Mouse (Mus musculus): ENCODE data around the gene Padi4. TPM values are rescaled to one million over a fixed set of nuclear protein-coding genes. Genes with fewer than 3 reads are reported as not detected.
A peak's percentile ranks its signal among the peaks of the same experiment; 100 is the strongest.

The Padi4 gene
- polyA plus RNA-seq, 1 experiment = 1.4 TPM

GRCm38 (mm10) chr4:140755811-140756210, 18.2 kb downstream of the Padi4 start:
- H3K4me3 ChIP-seq = no peak overlapping the region
- H3ac ChIP-seq (ENCODE audit: control insufficient read depth, insufficient read length) = no peak overlapping the region
- no peaks in the 10 kb centered on the region for H3K79me2 ChIP-seq (ENCODE audit: control insufficient read depth, insufficient read depth)
- no peaks in the 10 kb centered on the region for H3K36me3 ChIP-seq (ENCODE audit: control insufficient read depth, insufficient read depth)
- peaks cover 16% of the 10 kb centered on the region for H3K27me3 ChIP-seq (ENCODE audit: control insufficient read depth, insufficient read depth, insufficient read length)
- no peak overlapping the region for H3K4me2 ChIP-seq (ENCODE audit: low read depth)
- no peak for TF ChIP-seq POLR2A (IDR thresholded peaks at IDR 0.05; ENCODE audit: insufficient read length, low read depth)
- TF ChIP-seq SRF (IDR thresholded peaks at IDR 0.05; ENCODE audit: control insufficient read depth, insufficient read length, low read depth) = no peak
- no peak for TF ChIP-seq CEBPB (IDR thresholded peaks at IDR 0.05; ENCODE audit: insufficient read depth, poor library complexity, severe bottlenecking)
- no peak for TF ChIP-seq TCF12 (IDR thresholded peaks at IDR 0.05; ENCODE audit: insufficient read depth, poor library complexity, severe bottlenecking)
- TF ChIP-seq MAX (IDR thresholded peaks at IDR 0.05; ENCODE audit: low read depth) = no peak
- no peak for TF ChIP-seq TCF3 (IDR thresholded peaks at IDR 0.05; ENCODE audit: insufficient read length, low read depth)
- no peak for TF ChIP-seq MYOG (IDR thresholded peaks at IDR 0.05; ENCODE audit: control insufficient read depth in 1 of 3, insufficient read depth in 1 of 3, insufficient read length in 2 of 3, low read depth in 2 of 3)
- TF ChIP-seq USF1 (IDR thresholded peaks at IDR 0.05; ENCODE audit: low read depth) = no peak
- TF ChIP-seq REST (IDR thresholded peaks at IDR 0.05; ENCODE audit: insufficient read depth, insufficient read length) = no peak
- no peak for TF ChIP-seq POLR2AphosphoS2 (IDR thresholded peaks at IDR 0.05; ENCODE audit: insufficient read length, low read depth)
- TF ChIP-seq MYOD1 (IDR thresholded peaks at IDR 0.05; ENCODE audit: control insufficient read depth in 1 of 3, insufficient read length in 2 of 3, low read depth in 2 of 3) = no peak
- no peak for TF ChIP-seq E2F4 (IDR thresholded peaks at IDR 0.05; ENCODE audit: insufficient read depth)

GRCm38 (mm10) chr4:140753366-140753765, 20.7 kb downstream of the Padi4 start:
- H3K4me3 ChIP-seq = no peak overlapping the region
- H3ac ChIP-seq (ENCODE audit: control insufficient read depth, insufficient read length) = no peak overlapping the region
- no peak overlapping the region for H3K4me2 ChIP-seq (ENCODE audit: low read depth)
- H3K36me3 ChIP-seq (ENCODE audit: control insufficient read depth, insufficient read depth) = no peaks in the 10 kb centered on the region
- TF ChIP-seq SRF (IDR thresholded peaks at IDR 0.05; ENCODE audit: control insufficient read depth, insufficient read length, low read depth) = no peak
- no peak for TF ChIP-seq E2F4 (IDR thresholded peaks at IDR 0.05; ENCODE audit: insufficient read depth)
- no peak for TF ChIP-seq POLR2AphosphoS2 (IDR thresholded peaks at IDR 0.05; ENCODE audit: insufficient read length, low read depth)
- H3K79me2 ChIP-seq (ENCODE audit: control insufficient read depth, insufficient read depth) = no peaks in the 10 kb centered on the region
- peaks cover 6% of the 10 kb centered on the region for H3K27me3 ChIP-seq (ENCODE audit: control insufficient read depth, insufficient read depth, insufficient read length)

DNA sequence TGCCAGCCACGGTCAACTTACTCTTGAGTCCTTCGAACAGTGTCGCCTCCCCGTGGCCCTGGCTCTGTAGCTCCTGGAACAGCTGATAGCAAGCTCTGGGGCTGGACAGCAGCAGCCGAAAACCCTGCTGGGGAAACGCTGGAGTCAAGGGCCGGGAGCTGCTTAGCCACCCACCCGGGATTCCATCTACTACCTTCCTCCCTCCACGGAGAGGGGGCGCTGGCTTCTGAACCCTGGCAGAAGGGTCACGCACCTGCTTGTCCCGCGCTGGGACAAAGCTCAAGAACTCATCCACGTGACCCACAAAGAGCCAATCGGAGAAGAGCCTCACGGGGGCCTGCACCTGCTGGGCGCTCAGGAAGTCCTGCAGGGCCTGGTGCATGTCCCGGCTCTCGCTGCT, 23.7 kb downstream of the Padi4 start:
- TF ChIP-seq SRF (IDR thresholded peaks at IDR 0.05; ENCODE audit: control insufficient read depth, insufficient read length, low read depth) = no peak
- no peak for TF ChIP-seq USF1 (IDR thresholded peaks at IDR 0.05; ENCODE audit: low read depth)
- no peak overlapping the region for H3K4me3 ChIP-seq
- no peaks in the 10 kb centered on the region for H3K79me2 ChIP-seq (ENCODE audit: control insufficient read depth, insufficient read depth)
- no peaks in the 10 kb centered on the region for H3K36me3 ChIP-seq (ENCODE audit: control insufficient read depth, insufficient read depth)
- no peak overlapping the region for H3ac ChIP-seq (ENCODE audit: control insufficient read depth, insufficient read length)
- peaks cover 5% of the 10 kb centered on the region for H3K27me3 ChIP-seq (ENCODE audit: control insufficient read depth, insufficient read depth, insufficient read length)
- H3K4me2 ChIP-seq (ENCODE audit: low read depth) = no peak overlapping the region

- TF ChIP-seq TCF12 (IDR thresholded peaks at IDR 0.05; ENCODE audit: insufficient read depth, poor library complexity, severe bottlenecking) = no peak
- no peak for TF ChIP-seq CEBPB (IDR thresholded peaks at IDR 0.05; ENCODE audit: insufficient read depth, poor library complexity, severe bottlenecking)
- TF ChIP-seq SRF (IDR thresholded peaks at IDR 0.05; ENCODE audit: control insufficient read depth, insufficient read length, low read depth) = no peak
- TF ChIP-seq USF1 (IDR thresholded peaks at IDR 0.05; ENCODE audit: low read depth) = no peak
- no peak for TF ChIP-seq POLR2A (IDR thresholded peaks at IDR 0.05; ENCODE audit: insufficient read length, low read depth)
- TF ChIP-seq MYOD1 (IDR thresholded peaks at IDR 0.05; ENCODE audit: control insufficient read depth in 1 of 3, insufficient read length in 2 of 3, low read depth in 2 of 3) = no peak
- Histone ChIP-seq H3ac (ENCODE audit: control insufficient read depth, insufficient read length) (no peak overlapping the region), H3K4me3 (no peak overlapping the region), H3K27me3 (ENCODE audit: control insufficient read depth, insufficient read depth, insufficient read length) (peaks cover 8% of the 10 kb centered on the region), H3K79me2 (ENCODE audit: control insufficient read depth, insufficient read depth) (no peaks in the 10 kb centered on the region), H3K4me2 (ENCODE audit: low read depth) (peak overlapping the region; percentile 46), H3K36me3 (ENCODE audit: control insufficient read depth, insufficient read depth) (no peaks in the 10 kb centered on the region)
Observed at GRCm38 (mm10) chr4:140747978-140748377, 26.1 kb downstream of the Padi4 start.

GRCm38 (mm10) chr4:140744654-140745053, 29.4 kb downstream of the Padi4 start:
- Histone ChIP-seq H3K79me2 (ENCODE audit: control insufficient read depth, insufficient read depth) (no peaks in the 10 kb centered on the region), H3K27me3 (ENCODE audit: control insufficient read depth, insufficient read depth, insufficient read length) (peaks cover 17% of the 10 kb centered on the region), H3ac (ENCODE audit: control insufficient read depth, insufficient read length) (no peak overlapping the region), H3K4me2 (ENCODE audit: low read depth) (no peak overlapping the region), H3K4me3 (no peak overlapping the region), H3K36me3 (ENCODE audit: control insufficient read depth, insufficient read depth) (no peaks in the 10 kb centered on the region)
- no peak for TF ChIP-seq MYOD1 (IDR thresholded peaks at IDR 0.05; ENCODE audit: control insufficient read depth in 1 of 3, insufficient read length in 2 of 3, low read depth in 2 of 3)
- no peak for TF ChIP-seq POLR2A (IDR thresholded peaks at IDR 0.05; ENCODE audit: insufficient read length, low read depth)
- TF ChIP-seq USF1 (IDR thresholded peaks at IDR 0.05; ENCODE audit: low read depth) = no peak
- no peak for TF ChIP-seq TCF12 (IDR thresholded peaks at IDR 0.05; ENCODE audit: insufficient read depth, poor library complexity, severe bottlenecking)
- no peak for TF ChIP-seq POLR2AphosphoS2 (IDR thresholded peaks at IDR 0.05; ENCODE audit: insufficient read length, low read depth)
- TF ChIP-seq MAX (IDR thresholded peaks at IDR 0.05; ENCODE audit: low read depth) = no peak
- TF ChIP-seq REST (IDR thresholded peaks at IDR 0.05; ENCODE audit: insufficient read depth, insufficient read length) = no peak

- Histone ChIP-seq H3K4me3 (no peak overlapping the region), H3K4me2 (ENCODE audit: low read depth) (no peak overlapping the region), H3K27me3 (ENCODE audit: control insufficient read depth, insufficient read depth, insufficient read length) (peaks cover 17% of the 10 kb centered on the region), H3K79me2 (ENCODE audit: control insufficient read depth, insufficient read depth) (no peaks in the 10 kb centered on the region), H3ac (ENCODE audit: control insufficient read depth, insufficient read length) (no peak overlapping the region), H3K36me3 (ENCODE audit: control insufficient read depth, insufficient read depth) (no peaks in the 10 kb centered on the region)
- TF ChIP-seq MAX (IDR thresholded peaks at IDR 0.05; ENCODE audit: low read depth) = no peak
- TF ChIP-seq MYOD1 (IDR thresholded peaks at IDR 0.05; ENCODE audit: control insufficient read depth in 1 of 3, insufficient read length in 2 of 3, low read depth in 2 of 3) = peak in 1 of 3 experiments; percentile 7
Observed at GRCm38 (mm10) chr4:140743086-140743485, 30.9 kb downstream of the Padi4 start.

All from myocyte (in vitro differentiated cells).